Mouse (Mus musculus): ENCODE data around the gene Mterf1a. TPM values are rescaled to one million over a fixed set of nuclear protein-coding genes. Genes with fewer than 3 reads are reported as not detected.

Gene Mterf1a
- polyA plus RNA-seq (2015; fragmentation: Illumina TruSeq; extraction: RNeasy Lipid Tissue Mini Kit (QIAGEN cat#74804); ENCODE audit: low read depth, low replicate concordance), result 7.6 TPM

GRCm38 (mm10) chr5:3893459-3894293, at the start of gene Mterf1a:
Gene Mterf1a, minus strand, starts transcription at chr5:3893933.

GRCm38 (mm10) chr5:3927801-3928689, 34.3 kb upstream of the Mterf1a start, which contains the start of gene Akap9:
Gene Akap9, plus strand, starts transcription at chr5:3928054.

DNA sequence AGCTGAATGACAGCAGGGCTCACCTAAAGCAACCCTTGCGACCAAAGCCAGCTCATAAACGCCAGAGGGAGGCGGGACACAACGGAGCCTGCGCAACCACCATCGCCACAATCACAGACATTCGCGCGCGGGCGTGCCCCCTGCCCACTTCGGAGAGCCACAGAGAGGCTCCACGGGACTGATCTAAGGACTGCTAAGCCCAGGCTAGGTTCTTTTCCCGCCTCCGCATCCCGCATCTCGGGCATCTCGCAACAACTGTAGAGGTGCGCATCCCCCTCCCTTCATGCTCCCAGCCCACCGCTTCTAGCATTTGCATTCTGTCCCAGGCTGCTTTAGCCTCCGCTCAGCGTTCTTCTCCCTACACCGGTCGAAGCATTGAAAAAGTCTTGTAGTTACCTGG, 48.7 kb downstream of the Mterf1a start, which contains the start of gene Lrrd1:
TSS of gene Lrrd1 (plus strand) at position 148 of the 400 bp plus-strand sequence.

Other genes with a start within 250 kb of the Mterf1a start
- gene Tmbim7, start 242.8 kb downstream of the Mterf1a start, polyA plus RNA-seq (2015; fragmentation: Illumina TruSeq; extraction: RNeasy Lipid Tissue Mini Kit (QIAGEN cat#74804); ENCODE audit: low read depth, low replicate concordance), result not detected
- 125 TPM for gene Gatad1, start 236.7 kb downstream of the Mterf1a start, polyA plus RNA-seq (2015; fragmentation: Illumina TruSeq; extraction: RNeasy Lipid Tissue Mini Kit (QIAGEN cat#74804); ENCODE audit: low read depth, low replicate concordance)
- gene Ankib1, start 91.0 kb downstream of the Mterf1a start, polyA plus RNA-seq (2015; fragmentation: Illumina TruSeq; extraction: RNeasy Lipid Tissue Mini Kit (QIAGEN cat#74804); ENCODE audit: low read depth, low replicate concordance), result 26.6 TPM
- 44.1 TPM for gene Krit1, start 90.7 kb downstream of the Mterf1a start, polyA plus RNA-seq (2015; fragmentation: Illumina TruSeq; extraction: RNeasy Lipid Tissue Mini Kit (QIAGEN cat#74804); ENCODE audit: low read depth, low replicate concordance)
- not detected for gene Lrrd1, start 48.8 kb downstream of the Mterf1a start, polyA plus RNA-seq (2015; fragmentation: Illumina TruSeq; extraction: RNeasy Lipid Tissue Mini Kit (QIAGEN cat#74804); ENCODE audit: low read depth, low replicate concordance)
- 25.6 TPM for gene Akap9, start 34.1 kb upstream of the Mterf1a start, polyA plus RNA-seq (2015; fragmentation: Illumina TruSeq; extraction: RNeasy Lipid Tissue Mini Kit (QIAGEN cat#74804); ENCODE audit: low read depth, low replicate concordance)
- gene Cyp51, start 210.8 kb upstream of the Mterf1a start, polyA plus RNA-seq (2015; fragmentation: Illumina TruSeq; extraction: RNeasy Lipid Tissue Mini Kit (QIAGEN cat#74804); ENCODE audit: low read depth, low replicate concordance), result 51.8 TPM